8 mouse cellular contexts compared by ENCODE assay signal in genomic region chr16:17124119-17124870, GRCm38 (mm10). TPM values are rescaled to one million over a fixed set of nuclear protein-coding genes. Genes with fewer than 3 reads are reported as not detected.
A peak's percentile ranks its signal among the peaks of the same experiment; 100 is the strongest.
DNase-seq lines count a peak whose midpoint lies in the region; ATAC-seq and TF ChIP-seq lines count a peak whose summit lies in the region.

No protein-coding gene starts in this region.

- H3K4me1 ChIP-seq in thymus, adult 2 months (replicated peaks; ENCODE audit: control insufficient read depth, insufficient read depth, low read length): peaks cover 18% of the 10 kb centered on the region
- H3K4me1 ChIP-seq in forebrain, embryonic 11.5 days (replicated peaks; ENCODE audit: control insufficient read depth, insufficient read depth, low read length): peaks cover 13% of the 10 kb centered on the region; the same call in 1 of the 2 replicates
- H3K4me1 ChIP-seq in liver, embryonic 13.5 days (replicated peaks): peaks cover 23% of the 10 kb centered on the region
- peaks cover 16% of the 10 kb centered on the region for H3K4me1 ChIP-seq in stomach, embryonic 16.5 days (ENCODE audit: control insufficient read depth, insufficient read depth, low read length)

- no peaks in the 10 kb centered on the region for H3K9me3 ChIP-seq in forebrain, embryonic 11.5 days (ENCODE audit: control insufficient read depth, low read length)
- no peaks in the 10 kb centered on the region for H3K9me3 ChIP-seq in liver, embryonic 13.5 days (replicated peaks)
- H3K9me3 ChIP-seq in stomach, embryonic 16.5 days (replicated peaks; ENCODE audit: control insufficient read depth, low read length): no peaks in the 10 kb centered on the region

- H3K4me2 ChIP-seq in forebrain, embryonic 11.5 days (ENCODE audit: low read depth, low read length, severe bottlenecking): peak overlapping the region; percentile 84
- peak overlapping the region; percentile 87 for H3K4me2 ChIP-seq in liver, embryonic 13.5 days
- peak overlapping the region; percentile 68 for H3K4me2 ChIP-seq in stomach, embryonic 16.5 days (ENCODE audit: low read depth, low read length)

- peak; percentile 60 for ATAC-seq in forebrain, embryonic 11.5 days (replicated peaks; ENCODE audit: low FRiP score)
- ATAC-seq in liver, embryonic 13.5 days (ENCODE audit: low read depth): no peak; the same call in 1 of the 2 replicates
- ATAC-seq in stomach, embryonic 16.5 days (ENCODE audit: insufficient read depth, low FRiP score): peak; percentile 31

- 19% methylated on average over 22 of the region's 22 CpGs for whole genome bisulfite sequencing in thymus, adult 2 months
- WGBS in forebrain, embryonic 11.5 days: 1% methylated on average over 22 of the region's 22 CpGs
- 8% methylated on average over 22 of the region's 22 CpGs for WGBS in liver, embryonic 13.5 days (ENCODE audit: insufficient replicate concordance)
- 5% methylated on average over 22 of the region's 22 CpGs for WGBS in stomach, embryonic 16.5 days

- peak; percentile 31 for DNase-seq in thymus, adult 2 months
- DNase-seq in thymus, adult 18-20 months: no peak
- peak; percentile 85 for DNase-seq in forebrain, embryonic 11.5 days (ENCODE audit: low spot score)
- DNase-seq in liver, embryonic 13.5 days: no peak
- DNase-seq in layer of hippocampus, adult 9-11 months: no peak
- DNase-seq in layer of hippocampus, postnatal 25 days (ENCODE audit: extremely low spot score in 1 of 2, low spot score in 1 of 2): no peak
- DNase-seq in cerebellum, adult 11-12 months: no peak

- TF ChIP-seq CTCF in thymus, adult 2 months (IDR thresholded peaks at IDR 0.05; ENCODE audit: borderline replicate concordance, control insufficient read depth, extremely low read depth, insufficient read depth, low read length, poor library complexity): no peak

- no peak for TF ChIP-seq POLR2A in thymus, adult 2 months (IDR thresholded peaks at IDR 0.05; ENCODE audit: control insufficient read depth, extremely low read depth, insufficient read depth, low read length, poor library complexity)

- H3K9ac ChIP-seq in forebrain, embryonic 11.5 days (ENCODE audit: low read length): peak overlapping the region; percentile 88
- peak overlapping the region; percentile 76 for H3K9ac ChIP-seq in liver, embryonic 13.5 days
- peak overlapping the region; percentile 69 for H3K9ac ChIP-seq in stomach, embryonic 16.5 days (ENCODE audit: low read length)

- peak overlapping the region; percentile 59 for H3K4me3 ChIP-seq in thymus, adult 2 months (ENCODE audit: control insufficient read depth, insufficient read depth, low read length)
- H3K4me3 ChIP-seq in forebrain, embryonic 11.5 days (ENCODE audit: low read depth, low read length): peak overlapping the region; percentile 67
- peak overlapping the region; percentile 68 for H3K4me3 ChIP-seq in liver, embryonic 13.5 days (replicated peaks)
- H3K4me3 ChIP-seq in stomach, embryonic 16.5 days (replicated peaks; ENCODE audit: low read length): peak overlapping the region; percentile 51

- no peak overlapping the region for H3K27ac ChIP-seq in thymus, adult 2 months (ENCODE audit: control insufficient read depth, insufficient read depth, low read length)
- H3K27ac ChIP-seq in forebrain, embryonic 11.5 days (ENCODE audit: low read depth, low read length): peak overlapping the region; percentile 77
- H3K27ac ChIP-seq in liver, embryonic 13.5 days: peak overlapping the region; percentile 25; the same call in 1 of the 2 replicates
- peak overlapping the region; percentile 33; the same call in 1 of the 2 replicates for H3K27ac ChIP-seq in stomach, embryonic 16.5 days (ENCODE audit: low read length)

- H3K36me3 ChIP-seq in thymus, adult 2 months (ENCODE audit: control insufficient read depth, insufficient read depth, low read length): no peaks in the 10 kb centered on the region; the same call in 1 of the 2 replicates
- peaks cover 3% of the 10 kb centered on the region; the same call in 1 of the 2 replicates for H3K36me3 ChIP-seq in forebrain, embryonic 11.5 days (ENCODE audit: control insufficient read depth, insufficient read depth, low read length)
- peaks cover 20% of the 10 kb centered on the region for H3K36me3 ChIP-seq in liver, embryonic 13.5 days
- H3K36me3 ChIP-seq in stomach, embryonic 16.5 days (ENCODE audit: control insufficient read depth, insufficient read depth, low read length): no peaks in the 10 kb centered on the region

- H3K27me3 ChIP-seq in thymus, adult 2 months (ENCODE audit: control insufficient read depth, insufficient read depth, low read length): no peaks in the 10 kb centered on the region
- no peaks in the 10 kb centered on the region for H3K27me3 ChIP-seq in forebrain, embryonic 11.5 days (ENCODE audit: control insufficient read depth, insufficient read depth, low read length)
- no peaks in the 10 kb centered on the region for H3K27me3 ChIP-seq in liver, embryonic 13.5 days
- H3K27me3 ChIP-seq in stomach, embryonic 16.5 days (ENCODE audit: control insufficient read depth, insufficient read depth, low read length): no peaks in the 10 kb centered on the region

RNA-seq across cellular contexts. Expression of gene 2610318N02Rik, which starts 0.7 kb away (rescaled TPM):
- 105 and 118 TPM in 2 replicates for polyA plus RNA-seq in thymus, adult 2 months (2012; rRNA removed)
- polyA plus RNA-seq in forebrain, embryonic 11.5 days (2014; fragmentation: Nextera tagmentation; extraction: Ambion mirVana): 104 and 111 TPM in 2 replicates
- 28.3 and 28.9 TPM in 2 replicates for polyA plus RNA-seq in liver, embryonic 13.5 days (2015; fragmentation: Nextera tagmentation; extraction: Ambion mirVana)
- 19.1 and 21.3 TPM in 2 replicates for polyA plus RNA-seq in stomach, embryonic 16.5 days (2015; fragmentation: Nextera tagmentation; extraction: Ambion mirVana)
- 1 to 10 TPM in 1 of 2 experiments, not detected in 1; 1.0 TPM for total RNA-seq in layer of hippocampus, postnatal 25 days (2021)

RNA-seq across cellular contexts. Expression of gene Sdf2l1, which starts 7.9 kb away (rescaled TPM):
- polyA plus RNA-seq in thymus, adult 2 months (2012; rRNA removed): 60.3 and 69.8 TPM in 2 replicates
- polyA plus RNA-seq in forebrain, embryonic 11.5 days (2014; fragmentation: Nextera tagmentation; extraction: Ambion mirVana): 64.9 and 68.4 TPM in 2 replicates
- polyA plus RNA-seq in liver, embryonic 13.5 days (2015; fragmentation: Nextera tagmentation; extraction: Ambion mirVana): 75.6 and 77.1 TPM in 2 replicates
- polyA plus RNA-seq in stomach, embryonic 16.5 days (2015; fragmentation: Nextera tagmentation; extraction: Ambion mirVana): 140 and 152 TPM in 2 replicates
- total RNA-seq in layer of hippocampus, postnatal 25 days (2021): 10 to 100 TPM; 16.4 to 27.1 TPM

RNA-seq across cellular contexts. Expression of gene Ppil2, which starts 13.2 kb away (rescaled TPM):
- polyA plus RNA-seq in thymus, adult 2 months (2012; rRNA removed): 163 and 176 TPM in 2 replicates
- polyA plus RNA-seq in forebrain, embryonic 11.5 days (2014; fragmentation: Nextera tagmentation; extraction: Ambion mirVana): 153 and 156 TPM in 2 replicates
- 57.4 and 64.3 TPM in 2 replicates for polyA plus RNA-seq in liver, embryonic 13.5 days (2015; fragmentation: Nextera tagmentation; extraction: Ambion mirVana)
- polyA plus RNA-seq in stomach, embryonic 16.5 days (2015; fragmentation: Nextera tagmentation; extraction: Ambion mirVana): 123 and 135 TPM in 2 replicates
- total RNA-seq in layer of hippocampus, postnatal 25 days (2021): 100 to 1,000 TPM in 1 of 2 experiments, 10 to 100 TPM in 1; 86.7 to 102 TPM

RNA-seq across cellular contexts. Expression of gene Ydjc, which starts 20.1 kb away (rescaled TPM):
- 19.3 and 21.4 TPM in 2 replicates for polyA plus RNA-seq in thymus, adult 2 months (2012; rRNA removed)
- 5.7 and 6.0 TPM in 2 replicates for polyA plus RNA-seq in forebrain, embryonic 11.5 days (2014; fragmentation: Nextera tagmentation; extraction: Ambion mirVana)
- 15.7 and 15.8 TPM in 2 replicates for polyA plus RNA-seq in liver, embryonic 13.5 days (2015; fragmentation: Nextera tagmentation; extraction: Ambion mirVana)
- 15.9 and 20.2 TPM in 2 replicates for polyA plus RNA-seq in stomach, embryonic 16.5 days (2015; fragmentation: Nextera tagmentation; extraction: Ambion mirVana)
- total RNA-seq in layer of hippocampus, postnatal 25 days (2021): 10 to 100 TPM; 27.7 to 31.8 TPM

RNA-seq across cellular contexts. Expression of gene Ccdc116, which starts 22.7 kb away (rescaled TPM):
- 3.5 and 3.7 TPM in 2 replicates for polyA plus RNA-seq in thymus, adult 2 months (2012; rRNA removed)
- polyA plus RNA-seq in forebrain, embryonic 11.5 days (2014; fragmentation: Nextera tagmentation; extraction: Ambion mirVana): 0.61 and 0.97 TPM in 2 replicates
- 0.62 and 0.81 TPM in 2 replicates for polyA plus RNA-seq in liver, embryonic 13.5 days (2015; fragmentation: Nextera tagmentation; extraction: Ambion mirVana)
- polyA plus RNA-seq in stomach, embryonic 16.5 days (2015; fragmentation: Nextera tagmentation; extraction: Ambion mirVana): 1.6 TPM in 2 replicates
- 1 to 10 TPM; 2.1 to 2.2 TPM for total RNA-seq in layer of hippocampus, postnatal 25 days (2021)

Comparison
In these comparisons a context has a peak if more than half of its experiments do, and no peak if none do; other contexts are left out.
1. DNase-seq: peak in thymus, adult 2 months (single experiment) and forebrain, embryonic 11.5 days (single experiment); none in thymus, adult 18-20 months (0 of 2), liver, embryonic 13.5 days (single experiment), layer of hippocampus, adult 9-11 months (single experiment), layer of hippocampus, postnatal 25 days (0 of 2) and cerebellum, adult 11-12 months (single experiment).
2. Peak in every context shown above with its lines, with median percentiles within 50 percentile points of each other: H3K4me3 ChIP-seq, H3K4me2 ChIP-seq and H3K9ac ChIP-seq.